Mouse (Mus musculus) spleen, postnatal 36 days (tissue): Measurements from ENCODE around the gene Vmn1r83.

Experiments used
- DNase-seq, 2 experiments: peaks; one replicate each; pipeline ENCODE4 v3.0.0; 2022; ENCODE audit warnings: low spot score in 2 of 2, mixed read lengths in 1 of 2

The Vmn1r83 gene

GRCm38 (mm10) chr7:12329381-12329780 lies at the start of gene Vmn1r83:
Vmn1r83 (minus strand) TSS chr7:12329481.
- DNase-seq: no peak

GRCm38 (mm10) chr7:12369173-12369572 lies 39.9 kb upstream of the Vmn1r83 start, which contains the start of gene Vmn1r84:
Vmn1r84 (minus strand) TSS chr7:12369273.
- no peak for DNase-seq

- DNase-seq: no peak
These were observed 29.2 kb downstream of the Vmn1r83 start, which contains the start of gene Vmn1r82 for GRCm38 (mm10) chr7:12300130-12300529. Vmn1r82 (plus strand) TSS chr7:12300430.
